Mouse (Mus musculus): ENCODE results near the gene Oprd1.

- TF ChIP-seq CTCF (IDR thresholded peaks at IDR 0.05; ENCODE audit: borderline replicate concordance, insufficient read depth, low read length) (no peak), POLR2A (IDR thresholded peaks at IDR 0.05; ENCODE audit: low read depth, low read length) (no peak)
These were observed 36.4 kb upstream of the Oprd1 start for GRCm38 (mm10) chr4:132180710-132181109.

Data from embryonic fibroblast, embryonic 13.5 days (primary cell).